Mouse (Mus musculus): ENCODE measurements around the gene Arl14. TPM values are rescaled to one million over a fixed set of nuclear protein-coding genes. Genes with fewer than 3 reads are reported as not detected.

Arl14 gene
- polyA plus RNA-seq, 1 experiment from 2014 or later: not detected

DNA sequence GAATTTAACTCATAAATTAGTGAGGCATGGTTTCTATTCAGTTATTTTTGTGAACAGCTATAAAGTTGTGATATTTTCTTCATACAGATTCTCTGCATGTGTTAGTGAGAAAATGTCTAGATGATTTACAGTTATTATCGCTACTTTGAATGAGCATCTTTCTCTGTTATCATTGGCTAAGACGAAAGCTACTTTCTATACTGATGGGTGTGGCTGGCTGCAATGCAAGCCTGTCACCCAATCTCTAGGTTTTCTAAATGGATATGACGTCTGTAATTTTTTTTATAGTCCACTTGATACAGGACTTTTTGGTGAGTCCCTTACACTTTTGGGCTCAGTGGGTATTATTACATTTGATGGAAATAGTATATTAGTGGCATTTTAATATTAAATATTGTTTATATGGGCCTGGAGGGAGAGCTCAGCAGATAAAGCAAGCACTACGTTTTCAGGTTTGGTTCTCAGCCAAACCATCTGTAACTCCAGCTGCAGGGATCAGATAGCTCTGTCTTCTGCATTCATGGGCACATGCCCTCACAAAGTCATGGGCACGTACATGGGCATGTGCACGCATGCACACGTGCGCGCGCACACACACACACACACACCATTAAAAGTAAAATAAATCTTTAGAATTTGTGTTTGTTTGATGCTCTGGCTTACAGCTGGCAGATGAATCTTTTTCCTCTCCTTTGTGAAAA, 15.9 kb upstream of the Arl14 start:
- Histone ChIP-seq H3K9ac (replicated peaks; ENCODE audit: low read depth, low read length) (no peak overlapping the region), H3K4me1 (ENCODE audit: control insufficient read depth, insufficient read depth, low read length) (no peaks in the 10 kb centered on the region), H3K9me3 (ENCODE audit: control insufficient read depth, low read length) (no peaks in the 10 kb centered on the region), H3K4me3 (ENCODE audit: low read depth, low read length) (no peak overlapping the region), H3K27me3 (ENCODE audit: control insufficient read depth, insufficient read depth, low read length) (no peaks in the 10 kb centered on the region), H3K27ac (ENCODE audit: low read depth, low read length) (no peak overlapping the region), H3K4me2 (ENCODE audit: low read depth, low read length) (no peak overlapping the region), H3K36me3 (ENCODE audit: control insufficient read depth, insufficient read depth, low read length) (no peaks in the 10 kb centered on the region)
- 83% methylated on average over 10 of the region's 10 CpGs for WGBS
- ATAC-seq (ENCODE audit: low read depth): no peak

- Histone ChIP-seq H3K27ac (ENCODE audit: low read depth, low read length) (no peak overlapping the region), H3K36me3 (ENCODE audit: control insufficient read depth, insufficient read depth, low read length) (no peaks in the 10 kb centered on the region), H3K4me3 (ENCODE audit: low read depth, low read length) (no peak overlapping the region), H3K9me3 (ENCODE audit: control insufficient read depth, low read length) (no peaks in the 10 kb centered on the region), H3K9ac (replicated peaks; ENCODE audit: low read depth, low read length) (no peak overlapping the region), H3K27me3 (ENCODE audit: control insufficient read depth, insufficient read depth, low read length) (no peaks in the 10 kb centered on the region), H3K4me1 (ENCODE audit: control insufficient read depth, insufficient read depth, low read length) (no peaks in the 10 kb centered on the region), H3K4me2 (ENCODE audit: low read depth, low read length) (no peak overlapping the region)
- 73% methylated on average over 12 of the region's 12 CpGs for WGBS
- ATAC-seq (ENCODE audit: low read depth): peak; percentile 66; the same call in 1 of the 2 replicates
Measured at GRCm38 (mm10) chr3:69208441-69209309, 13.5 kb upstream of the Arl14 start.

DNA sequence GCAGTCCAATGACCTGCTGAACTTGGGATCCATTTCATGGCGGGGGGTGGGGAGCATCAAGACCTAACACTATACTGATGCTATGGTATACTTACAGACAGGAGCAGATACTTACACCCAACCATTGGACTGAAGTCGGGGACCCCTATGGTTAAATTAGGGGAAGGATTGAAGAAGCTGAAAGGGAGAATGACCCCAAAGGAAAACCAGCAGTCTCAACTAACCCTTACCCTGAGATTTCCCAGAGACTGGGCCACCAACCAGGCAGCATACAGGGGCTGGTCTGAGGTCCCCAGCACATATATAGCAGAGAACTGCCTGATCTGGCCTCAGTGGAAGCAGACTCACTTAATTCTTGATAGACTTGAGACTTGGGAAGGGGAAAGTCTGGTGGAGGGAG, 10.0 kb upstream of the Arl14 start:
- ATAC-seq (ENCODE audit: low read depth): no peak
- Histone ChIP-seq H3K4me2 (ENCODE audit: low read depth, low read length) (no peak overlapping the region), H3K9me3 (ENCODE audit: control insufficient read depth, low read length) (no peaks in the 10 kb centered on the region), H3K36me3 (ENCODE audit: control insufficient read depth, insufficient read depth, low read length) (no peaks in the 10 kb centered on the region), H3K9ac (replicated peaks; ENCODE audit: low read depth, low read length) (no peak overlapping the region), H3K4me3 (ENCODE audit: low read depth, low read length) (no peak overlapping the region), H3K27ac (ENCODE audit: low read depth, low read length) (no peak overlapping the region), H3K27me3 (ENCODE audit: control insufficient read depth, insufficient read depth, low read length) (no peaks in the 10 kb centered on the region), H3K4me1 (ENCODE audit: control insufficient read depth, insufficient read depth, low read length) (no peaks in the 10 kb centered on the region)
- whole genome bisulfite sequencing: 84% methylated on average over 2 of the region's 2 CpGs

DNA sequence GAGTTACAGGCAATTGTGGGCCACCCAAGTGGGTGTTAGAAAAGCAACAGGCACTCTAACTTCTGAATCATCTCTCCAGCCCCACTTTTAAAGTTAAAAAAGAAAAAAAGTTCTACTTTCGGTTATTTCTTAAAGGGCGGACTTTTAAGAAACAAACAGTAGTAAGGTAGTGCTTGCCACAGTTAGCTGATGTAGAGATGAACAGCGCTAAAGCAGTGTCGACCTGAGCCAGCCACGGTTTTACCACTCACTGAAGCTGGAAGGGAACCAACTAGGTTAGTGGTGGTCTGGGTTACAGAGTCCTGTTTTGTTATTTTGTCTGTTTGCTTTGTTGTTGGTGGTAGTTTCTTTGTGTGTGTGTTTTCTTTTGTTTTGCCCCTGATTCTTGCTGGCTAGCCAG, 8.8 kb upstream of the Arl14 start:
- no peak overlapping the region for H3K4me2 ChIP-seq (ENCODE audit: low read depth, low read length)
- H3K27me3 ChIP-seq (ENCODE audit: control insufficient read depth, insufficient read depth, low read length): no peaks in the 10 kb centered on the region
- H3K36me3 ChIP-seq (ENCODE audit: control insufficient read depth, insufficient read depth, low read length): no peaks in the 10 kb centered on the region
- no peaks in the 10 kb centered on the region for H3K4me1 ChIP-seq (ENCODE audit: control insufficient read depth, insufficient read depth, low read length)
- H3K9me3 ChIP-seq (ENCODE audit: control insufficient read depth, low read length): no peaks in the 10 kb centered on the region
- no peak overlapping the region for H3K9ac ChIP-seq (replicated peaks; ENCODE audit: low read depth, low read length)
- 79% methylated on average over 5 of the region's 5 CpGs for WGBS
- ATAC-seq (ENCODE audit: low read depth): no peak
- no peak overlapping the region for H3K4me3 ChIP-seq (ENCODE audit: low read depth, low read length)
- H3K27ac ChIP-seq (ENCODE audit: low read depth, low read length): no peak overlapping the region

GRCm38 (mm10) chr3:69214566-69214965, 7.7 kb upstream of the Arl14 start:
- ATAC-seq (ENCODE audit: low read depth): no peak
- no peak overlapping the region for H3K4me2 ChIP-seq (ENCODE audit: low read depth, low read length)
- no peak overlapping the region for H3K4me3 ChIP-seq (ENCODE audit: low read depth, low read length)
- no peaks in the 10 kb centered on the region for H3K9me3 ChIP-seq (ENCODE audit: control insufficient read depth, low read length)
- H3K27ac ChIP-seq (ENCODE audit: low read depth, low read length): no peak overlapping the region
- no peaks in the 10 kb centered on the region for H3K27me3 ChIP-seq (ENCODE audit: control insufficient read depth, insufficient read depth, low read length)
- no peak overlapping the region for H3K9ac ChIP-seq (replicated peaks; ENCODE audit: low read depth, low read length)
- no peaks in the 10 kb centered on the region for H3K36me3 ChIP-seq (ENCODE audit: control insufficient read depth, insufficient read depth, low read length)
- 91% methylated on average over 5 of the region's 5 CpGs for WGBS
- no peaks in the 10 kb centered on the region for H3K4me1 ChIP-seq (ENCODE audit: control insufficient read depth, insufficient read depth, low read length)

DNA sequence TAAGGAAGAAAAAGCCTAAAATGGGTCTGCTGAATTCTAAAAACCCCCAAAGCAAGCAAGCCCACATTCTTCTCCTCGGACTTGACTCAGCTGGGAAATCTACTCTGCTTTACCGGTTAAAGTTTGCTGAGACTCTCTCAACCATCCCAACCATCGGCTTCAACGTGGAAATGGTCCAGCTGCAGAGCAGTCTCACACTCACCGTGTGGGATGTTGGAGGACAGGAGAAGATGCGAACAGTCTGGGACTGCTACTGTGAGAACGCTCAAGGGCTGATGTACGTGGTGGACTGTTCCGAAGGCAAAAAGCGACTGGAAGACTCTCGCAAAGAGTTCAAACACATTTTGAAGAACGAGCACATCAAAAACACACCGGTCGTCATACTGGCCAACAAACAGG, 282 bp downstream of the Arl14 start:
- Histone ChIP-seq H3K4me1 (ENCODE audit: control insufficient read depth, insufficient read depth, low read length) (no peaks in the 10 kb centered on the region), H3K36me3 (ENCODE audit: control insufficient read depth, insufficient read depth, low read length) (no peaks in the 10 kb centered on the region), H3K27me3 (ENCODE audit: control insufficient read depth, insufficient read depth, low read length) (no peaks in the 10 kb centered on the region), H3K4me3 (ENCODE audit: low read depth, low read length) (no peak overlapping the region), H3K9ac (replicated peaks; ENCODE audit: low read depth, low read length) (no peak overlapping the region), H3K4me2 (ENCODE audit: low read depth, low read length) (no peak overlapping the region), H3K27ac (ENCODE audit: low read depth, low read length) (no peak overlapping the region), H3K9me3 (ENCODE audit: control insufficient read depth, low read length) (no peaks in the 10 kb centered on the region)
- no peak for ATAC-seq (ENCODE audit: low read depth)
- 93% methylated on average over 14 of the region's 14 CpGs for whole genome bisulfite sequencing

DNA sequence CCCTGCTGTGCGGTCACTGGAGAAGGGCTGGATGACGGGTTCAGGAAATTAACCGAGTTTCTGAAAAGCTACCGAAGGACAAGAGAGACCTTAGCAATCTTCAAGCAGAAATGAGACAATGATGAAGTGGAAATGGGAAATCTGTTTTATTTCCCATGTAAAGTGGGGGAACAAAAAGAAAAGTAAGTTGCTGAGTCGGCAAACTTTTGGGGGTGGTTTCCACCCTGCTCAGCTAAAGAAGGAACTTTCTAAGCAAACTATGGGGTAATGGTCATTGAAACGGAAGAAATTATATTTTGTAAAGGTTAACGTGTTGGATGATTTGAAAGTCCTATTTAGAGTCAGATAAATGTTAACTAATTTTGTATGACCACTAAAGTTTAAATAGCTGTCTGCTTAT, 768 bp downstream of the Arl14 start:
- H3K27me3 ChIP-seq (ENCODE audit: control insufficient read depth, insufficient read depth, low read length): no peaks in the 10 kb centered on the region
- WGBS: 89% methylated on average over 7 of the region's 7 CpGs
- H3K4me1 ChIP-seq (ENCODE audit: control insufficient read depth, insufficient read depth, low read length): no peaks in the 10 kb centered on the region

GRCm38 (mm10) chr3:69223666-69224065, 1.4 kb downstream of the Arl14 start:
- Histone ChIP-seq H3K4me3 (ENCODE audit: low read depth, low read length) (no peak overlapping the region), H3K9me3 (ENCODE audit: control insufficient read depth, low read length) (no peaks in the 10 kb centered on the region), H3K36me3 (ENCODE audit: control insufficient read depth, insufficient read depth, low read length) (no peaks in the 10 kb centered on the region), H3K4me2 (ENCODE audit: low read depth, low read length) (no peak overlapping the region), H3K27me3 (ENCODE audit: control insufficient read depth, insufficient read depth, low read length) (no peaks in the 10 kb centered on the region), H3K4me1 (ENCODE audit: control insufficient read depth, insufficient read depth, low read length) (no peaks in the 10 kb centered on the region), H3K9ac (replicated peaks; ENCODE audit: low read depth, low read length) (no peak overlapping the region), H3K27ac (ENCODE audit: low read depth, low read length) (no peak overlapping the region)
- WGBS: 74% methylated on average over 8 of the region's 8 CpGs
- no peak for ATAC-seq (ENCODE audit: low read depth)

More for the DNA sequence above, 768 bp downstream of the Arl14 start:
- Histone ChIP-seq H3K27ac (ENCODE audit: low read depth, low read length) (no peak overlapping the region), H3K4me3 (ENCODE audit: low read depth, low read length) (no peak overlapping the region), H3K4me2 (ENCODE audit: low read depth, low read length) (no peak overlapping the region), H3K9ac (replicated peaks; ENCODE audit: low read depth, low read length) (no peak overlapping the region), H3K36me3 (ENCODE audit: control insufficient read depth, insufficient read depth, low read length) (no peaks in the 10 kb centered on the region), H3K9me3 (ENCODE audit: control insufficient read depth, low read length) (no peaks in the 10 kb centered on the region)
- no peak for ATAC-seq (ENCODE audit: low read depth)

- no peaks in the 10 kb centered on the region for H3K9me3 ChIP-seq (ENCODE audit: control insufficient read depth, low read length)
- H3K27ac ChIP-seq (ENCODE audit: low read depth, low read length): no peak overlapping the region
- H3K9ac ChIP-seq (replicated peaks; ENCODE audit: low read depth, low read length): no peak overlapping the region
- no peaks in the 10 kb centered on the region for H3K27me3 ChIP-seq (ENCODE audit: control insufficient read depth, insufficient read depth, low read length)
- no peaks in the 10 kb centered on the region for H3K4me1 ChIP-seq (ENCODE audit: control insufficient read depth, insufficient read depth, low read length)
- no peak overlapping the region for H3K4me3 ChIP-seq (ENCODE audit: low read depth, low read length)
- no peak overlapping the region for H3K4me2 ChIP-seq (ENCODE audit: low read depth, low read length)
- H3K36me3 ChIP-seq (ENCODE audit: control insufficient read depth, insufficient read depth, low read length): no peaks in the 10 kb centered on the region
- ATAC-seq (ENCODE audit: low read depth): no peak
Measured at GRCm38 (mm10) chr3:69225019-69225418, 2.8 kb downstream of the Arl14 start.

Data from neural tube, embryonic 14.5 days (tissue).